Mouse (Mus musculus): Measurements from ENCODE around the gene Ehmt2. TPM values are rescaled to one million over a fixed set of nuclear protein-coding genes. Genes with fewer than 3 reads are reported as not detected.

Gene Ehmt2
- polyA plus RNA-seq, 1 experiment = 372 TPM

DNA sequence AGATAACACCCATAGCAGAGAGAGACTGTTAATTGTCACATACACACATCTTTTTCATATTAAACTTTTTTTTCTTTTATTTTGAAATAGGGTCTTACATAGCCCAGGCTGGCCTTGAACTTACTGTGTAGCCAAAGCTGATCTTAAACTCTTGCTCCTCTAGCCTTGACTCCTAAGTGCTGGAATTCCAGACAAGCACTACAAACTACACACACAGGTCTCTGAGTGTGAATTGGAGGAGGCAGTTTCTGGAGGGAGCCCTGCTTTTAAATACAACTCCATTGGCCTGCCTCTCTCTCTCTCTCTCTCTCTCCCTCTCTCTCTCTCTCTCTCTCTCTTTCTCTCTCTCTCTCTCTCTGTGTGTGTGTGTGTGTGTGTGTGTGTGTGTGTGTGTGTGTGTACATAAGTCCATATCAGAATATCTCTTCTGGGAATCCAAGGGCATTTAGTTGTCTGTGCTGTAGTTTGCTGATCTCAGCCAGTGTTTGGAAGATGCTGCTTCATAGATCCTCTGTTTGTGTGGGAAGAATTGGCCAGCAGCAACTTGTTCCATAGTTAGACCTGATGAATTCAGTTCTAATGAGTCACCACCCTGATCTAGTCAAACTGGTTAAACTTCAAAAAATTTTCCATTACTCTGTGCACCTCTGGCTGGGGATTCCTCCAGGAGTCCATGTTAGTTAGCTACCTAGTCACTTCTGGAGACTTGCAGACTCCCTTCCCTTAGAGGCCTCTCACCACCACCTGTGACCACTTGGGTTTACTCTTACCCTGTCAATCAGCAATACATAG, 62.6 kb downstream of the Ehmt2 start:
- Histone ChIP-seq H3K27me3 (ENCODE audit: control insufficient read depth, insufficient read depth, low read length) (no peaks in the 10 kb centered on the region; the same call in none of the 2 replicates), H3K4me3 (ENCODE audit: control insufficient read depth, insufficient read depth, low read length) (no peak overlapping the region), H3K36me3 (ENCODE audit: control insufficient read depth, insufficient read depth, low read length) (no peaks in the 10 kb centered on the region), H3K27ac (ENCODE audit: control insufficient read depth, insufficient read depth, low read length) (no peak overlapping the region), H3K4me1 (replicated peaks; ENCODE audit: control insufficient read depth, insufficient read depth, low read length) (peaks cover 3% of the 10 kb centered on the region; the same call in 1 of the 2 replicates)
- no peak for DNase-seq
- TF ChIP-seq CTCF (IDR thresholded peaks at IDR 0.05; ENCODE audit: borderline replicate concordance, control insufficient read depth, extremely low read depth, insufficient read depth, low read length, poor library complexity) = no peak
- no peak for TF ChIP-seq POLR2A (IDR thresholded peaks at IDR 0.05; ENCODE audit: control insufficient read depth, extremely low read depth, insufficient read depth, low read length, poor library complexity)

DNA sequence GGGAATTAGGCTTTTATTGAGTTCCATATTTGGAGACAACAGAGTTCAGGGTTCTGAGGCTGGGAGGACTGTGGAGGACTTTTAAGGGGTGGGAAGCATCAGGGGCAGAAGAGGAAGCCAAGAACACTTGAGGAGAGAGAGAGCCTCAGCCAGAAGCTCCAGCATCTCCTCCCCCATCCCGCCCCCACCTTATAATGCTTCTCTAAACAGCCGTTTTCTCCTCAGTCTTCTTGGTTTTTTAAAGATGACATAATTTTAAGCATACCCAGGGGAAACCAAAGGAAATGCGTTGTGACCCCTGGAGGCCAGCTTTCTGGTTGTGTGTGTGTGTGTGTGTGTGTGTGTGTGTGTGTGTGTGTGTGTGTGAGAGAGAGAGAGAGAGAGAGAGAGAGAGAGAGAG, 63.9 kb downstream of the Ehmt2 start:
- TF ChIP-seq POLR2A (IDR thresholded peaks at IDR 0.05; ENCODE audit: control insufficient read depth, extremely low read depth, insufficient read depth, low read length, poor library complexity) (no peak), CTCF (IDR thresholded peaks at IDR 0.05; ENCODE audit: borderline replicate concordance, control insufficient read depth, extremely low read depth, insufficient read depth, low read length, poor library complexity) (no peak)
- Histone ChIP-seq H3K4me3 (ENCODE audit: control insufficient read depth, insufficient read depth, low read length) (no peak overlapping the region), H3K27ac (ENCODE audit: control insufficient read depth, insufficient read depth, low read length) (no peak overlapping the region), H3K4me1 (replicated peaks; ENCODE audit: control insufficient read depth, insufficient read depth, low read length) (peaks cover 3% of the 10 kb centered on the region; the same call in 1 of the 2 replicates), H3K27me3 (ENCODE audit: control insufficient read depth, insufficient read depth, low read length) (no peaks in the 10 kb centered on the region; the same call in none of the 2 replicates), H3K36me3 (ENCODE audit: control insufficient read depth, insufficient read depth, low read length) (no peaks in the 10 kb centered on the region)
- WGBS = 9% methylated on average over 3 of the region's 3 CpGs
- DNase-seq = no peak

DNA sequence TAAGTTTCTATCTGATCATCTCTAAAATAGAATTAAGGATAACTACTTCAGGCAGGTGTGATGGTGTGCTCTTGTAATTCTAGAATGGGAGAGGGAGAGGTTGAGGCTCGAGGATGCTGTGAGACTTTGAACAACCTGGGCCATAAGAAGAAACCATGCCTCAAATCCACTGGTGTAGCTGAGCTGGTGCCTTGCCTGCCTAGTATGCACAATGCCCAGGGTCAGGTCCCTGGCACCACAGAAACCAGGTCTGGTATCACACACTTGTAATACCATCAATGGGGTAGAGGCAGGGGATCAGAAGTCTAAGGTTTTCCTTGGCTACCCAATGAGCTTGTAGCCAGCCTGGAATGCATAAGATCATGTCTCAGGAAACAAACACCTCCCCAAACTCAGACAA, 64.6 kb downstream of the Ehmt2 start:
- no peak for TF ChIP-seq POLR2A (IDR thresholded peaks at IDR 0.05; ENCODE audit: control insufficient read depth, extremely low read depth, insufficient read depth, low read length, poor library complexity)
- no peak for TF ChIP-seq CTCF (IDR thresholded peaks at IDR 0.05; ENCODE audit: borderline replicate concordance, control insufficient read depth, extremely low read depth, insufficient read depth, low read length, poor library complexity)
- H3K36me3 ChIP-seq (ENCODE audit: control insufficient read depth, insufficient read depth, low read length) = no peaks in the 10 kb centered on the region
- H3K4me1 ChIP-seq (replicated peaks; ENCODE audit: control insufficient read depth, insufficient read depth, low read length) = peaks cover 3% of the 10 kb centered on the region; the same call in 1 of the 2 replicates
- no peak overlapping the region for H3K27ac ChIP-seq (ENCODE audit: control insufficient read depth, insufficient read depth, low read length)
- no peak for DNase-seq
- no peak overlapping the region for H3K4me3 ChIP-seq (ENCODE audit: control insufficient read depth, insufficient read depth, low read length)
- 72% methylated on average over 1 of the region's 1 CpGs for WGBS
- H3K27me3 ChIP-seq (ENCODE audit: control insufficient read depth, insufficient read depth, low read length) = peaks cover 2% of the 10 kb centered on the region

Other genes with a start within 250 kb of the Ehmt2 start
- gene Tnxb, start 227.9 kb upstream of the Ehmt2 start, polyA plus RNA-seq (2012; rRNA removed) = 4.5 and 5.7 TPM in 2 replicates
- 11.8 and 15.2 TPM in 2 replicates for gene C4b, start 154.6 kb upstream of the Ehmt2 start, polyA plus RNA-seq (2012; rRNA removed)
- gene Cyp21a1, start 93.9 kb upstream of the Ehmt2 start, polyA plus RNA-seq (2012; rRNA removed) = 0.09 and 0.16 TPM in 2 replicates
- 62.2 and 80.8 TPM in 2 replicates for gene Stk19, start 61.5 kb upstream of the Ehmt2 start, polyA plus RNA-seq (2012; rRNA removed)
- gene Dxo, start 61.5 kb upstream of the Ehmt2 start, polyA plus RNA-seq (2012; rRNA removed) = 95.7 and 115 TPM in 2 replicates
- gene Skiv2l, start 48.3 kb upstream of the Ehmt2 start, polyA plus RNA-seq (2012; rRNA removed) = 209 TPM in 2 replicates
- 26.1 and 33.4 TPM in 2 replicates for gene Nelfe, start 48.1 kb upstream of the Ehmt2 start, polyA plus RNA-seq (2012; rRNA removed)
- 12.3 and 14.9 TPM in 2 replicates for gene Cfb, start 36.0 kb upstream of the Ehmt2 start, polyA plus RNA-seq (2012; rRNA removed)
- 15.0 and 16.3 TPM in 2 replicates for gene Zbtb12, start 19.0 kb upstream of the Ehmt2 start, polyA plus RNA-seq (2012; rRNA removed)
- gene Gm20547, start 16.4 kb upstream of the Ehmt2 start, polyA plus RNA-seq (2012; rRNA removed) = 0.03 TPM in 1 of 2 replicates, not detected in the other
- 12.9 and 18.4 TPM in 2 replicates for gene C2, start 204 bp upstream of the Ehmt2 start, polyA plus RNA-seq (2012; rRNA removed)
- 0.33 and 0.59 TPM in 2 replicates for gene Slc44a4, start 16.0 kb downstream of the Ehmt2 start, polyA plus RNA-seq (2012; rRNA removed)
- 66.9 and 82.3 TPM in 2 replicates for gene Neu1, start 32.8 kb downstream of the Ehmt2 start, polyA plus RNA-seq (2012; rRNA removed)
- 22.7 and 26.5 TPM in 2 replicates for gene Hspa1b, start 60.8 kb downstream of the Ehmt2 start, polyA plus RNA-seq (2012; rRNA removed)
- gene Gm20481, start 71.4 kb downstream of the Ehmt2 start, polyA plus RNA-seq (2012; rRNA removed) = not detected in 2 replicates
- gene Hspa1a, start 73.7 kb downstream of the Ehmt2 start, polyA plus RNA-seq (2012; rRNA removed) = 10.0 and 12.2 TPM in 2 replicates
- gene Hspa1l, start 74.2 kb downstream of the Ehmt2 start, polyA plus RNA-seq (2012; rRNA removed) = 0.06 and 0.28 TPM in 2 replicates
- gene Lsm2, start 83.4 kb downstream of the Ehmt2 start, polyA plus RNA-seq (2012; rRNA removed) = 207 and 265 TPM in 2 replicates
- 404 and 545 TPM in 2 replicates for gene Vars, start 102.5 kb downstream of the Ehmt2 start, polyA plus RNA-seq (2012; rRNA removed)
- gene Vwa7, start 118.1 kb downstream of the Ehmt2 start, polyA plus RNA-seq (2012; rRNA removed) = 1.1 and 1.5 TPM in 2 replicates
- 12.3 and 18.3 TPM in 2 replicates for gene Sapcd1, start 129.5 kb downstream of the Ehmt2 start, polyA plus RNA-seq (2012; rRNA removed)
- 15.5 and 20.0 TPM in 2 replicates for gene Msh5, start 148.3 kb downstream of the Ehmt2 start, polyA plus RNA-seq (2012; rRNA removed)
- gene Clic1, start 151.5 kb downstream of the Ehmt2 start, polyA plus RNA-seq (2012; rRNA removed) = 316 and 321 TPM in 2 replicates
- gene Ddah2, start 160.6 kb downstream of the Ehmt2 start, polyA plus RNA-seq (2012; rRNA removed) = 54.0 and 55.3 TPM in 2 replicates
- gene Ly6g6c, start 166.9 kb downstream of the Ehmt2 start, polyA plus RNA-seq (2012; rRNA removed) = 3.6 and 5.0 TPM in 2 replicates
- gene Mpig6b, start 167.7 kb downstream of the Ehmt2 start, polyA plus RNA-seq (2012; rRNA removed) = 0.18 and 0.20 TPM in 2 replicates
- 2.3 and 3.4 TPM in 2 replicates for gene Ly6g6e, start 178.4 kb downstream of the Ehmt2 start, polyA plus RNA-seq (2012; rRNA removed)
- 0.59 and 1.5 TPM in 2 replicates for gene Ly6g6d, start 179.6 kb downstream of the Ehmt2 start, polyA plus RNA-seq (2012; rRNA removed)
- gene Ly6g6f, start 187.1 kb downstream of the Ehmt2 start, polyA plus RNA-seq (2012; rRNA removed) = 0.66 and 1.3 TPM in 2 replicates
- gene Abhd16a, start 190.8 kb downstream of the Ehmt2 start, polyA plus RNA-seq (2012; rRNA removed) = 191 and 202 TPM in 2 replicates
- 0.27 TPM in 1 of 2 replicates, not detected in the other for gene Ly6g5c, start 209.8 kb downstream of the Ehmt2 start, polyA plus RNA-seq (2012; rRNA removed)
- gene Ly6g5b, start 217.0 kb downstream of the Ehmt2 start, polyA plus RNA-seq (2012; rRNA removed) = 5.9 and 8.3 TPM in 2 replicates
- gene Gpank1, start 223.0 kb downstream of the Ehmt2 start, polyA plus RNA-seq (2012; rRNA removed) = 35.2 and 37.8 TPM in 2 replicates
- 500 and 515 TPM in 2 replicates for gene Csnk2b, start 223.6 kb downstream of the Ehmt2 start, polyA plus RNA-seq (2012; rRNA removed)
- 12.9 and 16.0 TPM in 2 replicates for gene D17H6S53E, start 227.9 kb downstream of the Ehmt2 start, polyA plus RNA-seq (2012; rRNA removed)
- gene Apom, start 233.6 kb downstream of the Ehmt2 start, polyA plus RNA-seq (2012; rRNA removed) = 0.55 and 0.85 TPM in 2 replicates
- gene Bag6, start 236.7 kb downstream of the Ehmt2 start, polyA plus RNA-seq (2012; rRNA removed) = 411 TPM in 2 replicates